In genomic region chr7:45638623-45639401, GRCm38 (mm10) we compare ENCODE assay signal across 8 mouse cellular contexts. TPM values are rescaled to one million over a fixed set of nuclear protein-coding genes. Genes with fewer than 3 reads are reported as not detected.
DNase-seq lines count a peak whose midpoint lies in the region; ATAC-seq lines count a peak whose summit lies in the region.

No protein-coding gene starts in this region.

- peaks cover 6% of the 10 kb centered on the region for H3K36me3 ChIP-seq in hindbrain, embryonic 15.5 days
- H3K36me3 ChIP-seq in lung, embryonic 16.5 days (ENCODE audit: control insufficient read depth, insufficient read depth, low read length), result peaks cover 9% of the 10 kb centered on the region

- peak overlapping the region; percentile 41 for H3K9ac ChIP-seq in hindbrain, embryonic 15.5 days
- peak overlapping the region; percentile 46 for H3K9ac ChIP-seq in lung, embryonic 16.5 days (ENCODE audit: low read length)

- DNase-seq in WW6 (ENCODE audit: low read depth, low spot score), result peak; percentile 94
- DNase-seq in cerebellum, postnatal 36 days, result peak; percentile 99
- peak; percentile 97 for DNase-seq in gastrocnemius, adult 18-20 months (ENCODE audit: low spot score)
- DNase-seq in layer of hippocampus, postnatal 25 days (ENCODE audit: extremely low spot score in 1 of 2, low spot score in 1 of 2), result peak; percentile 74 to 81
- DNase-seq in retina, postnatal 7 days (ENCODE audit: low read depth, low spot score), result peak; percentile 95

- no peaks in the 10 kb centered on the region for H3K27me3 ChIP-seq in hindbrain, embryonic 15.5 days
- H3K27me3 ChIP-seq in lung, embryonic 16.5 days (ENCODE audit: control insufficient read depth, insufficient read depth, low read depth, low read length), result no peaks in the 10 kb centered on the region

- peak overlapping the region; percentile 37 for H3K4me3 ChIP-seq in hindbrain, embryonic 15.5 days
- peak overlapping the region; percentile 40 for H3K4me3 ChIP-seq in lung, embryonic 16.5 days (ENCODE audit: low read length)

- H3K4me2 ChIP-seq in hindbrain, embryonic 15.5 days, result peak overlapping the region; percentile 69
- H3K4me2 ChIP-seq in lung, embryonic 16.5 days (ENCODE audit: low read depth, low read length), result peak overlapping the region; percentile 56

- peak; percentile 90 for ATAC-seq in hindbrain, embryonic 15.5 days (ENCODE audit: low FRiP score, low read depth)
- ATAC-seq in lung, embryonic 16.5 days (ENCODE audit: low read depth), result peak; percentile 83
- no peak for ATAC-seq in megakaryocyte progenitor cell, adult 5-6 weeks (replicated peaks; ENCODE audit: poor library complexity)

- peaks cover 26% of the 10 kb centered on the region for H3K4me1 ChIP-seq in hindbrain, embryonic 15.5 days (replicated peaks)
- H3K4me1 ChIP-seq in lung, embryonic 16.5 days (replicated peaks; ENCODE audit: control insufficient read depth, insufficient read depth, low read length), result peaks cover 64% of the 10 kb centered on the region

- peak overlapping the region; percentile 61 for H3K27ac ChIP-seq in hindbrain, embryonic 15.5 days (replicated peaks)
- H3K27ac ChIP-seq in lung, embryonic 16.5 days (ENCODE audit: low read length), result peak overlapping the region; percentile 36; the same call in 1 of the 2 replicates

- WGBS in hindbrain, embryonic 15.5 days, result 18% methylated on average over 29 of the region's 29 CpGs
- 20% methylated on average over 29 of the region's 29 CpGs for WGBS in lung, embryonic 16.5 days

- H3K9me3 ChIP-seq in hindbrain, embryonic 15.5 days, result no peaks in the 10 kb centered on the region
- H3K9me3 ChIP-seq in lung, embryonic 16.5 days (ENCODE audit: control insufficient read depth, low read length), result no peaks in the 10 kb centered on the region

RNA-seq across cellular contexts. Expression of gene Mamstr, which starts 1.0 kb away (rescaled TPM):
- total RNA-seq in gastrocnemius, adult 18-20 months (2021), result 10 to 100 TPM; 17.6 to 18.7 TPM
- polyA plus RNA-seq in hindbrain, embryonic 15.5 days (2015; fragmentation: Nextera tagmentation; extraction: Ambion mirVana), result 4.0 and 5.2 TPM in 2 replicates
- 1 to 10 TPM; 3.1 to 3.4 TPM for total RNA-seq in layer of hippocampus, postnatal 25 days (2021)
- polyA plus RNA-seq in lung, embryonic 16.5 days (2015; fragmentation: Nextera tagmentation; extraction: Ambion mirVana), result 10.6 and 11.5 TPM in 2 replicates
- total RNA-seq in megakaryocyte progenitor cell, adult 5-6 weeks (2015), result 0.64 TPM in 1 of 2 replicates, not detected in the other
- total RNA-seq in megakaryocyte progenitor cell, adult 5-6 weeks (2017), result 0.12 TPM in 1 of 2 replicates, not detected in the other

RNA-seq across cellular contexts. Expression of gene Rasip1, which starts 11.5 kb away (rescaled TPM):
- 1 to 10 TPM; 5.5 to 8.5 TPM for total RNA-seq in gastrocnemius, adult 18-20 months (2021)
- 20.2 and 24.3 TPM in 2 replicates for polyA plus RNA-seq in hindbrain, embryonic 15.5 days (2015; fragmentation: Nextera tagmentation; extraction: Ambion mirVana)
- total RNA-seq in layer of hippocampus, postnatal 25 days (2021), result 1 to 10 TPM; 6.1 to 6.5 TPM
- 16.1 and 16.4 TPM in 2 replicates for polyA plus RNA-seq in lung, embryonic 16.5 days (2015; fragmentation: Nextera tagmentation; extraction: Ambion mirVana)
- total RNA-seq in megakaryocyte progenitor cell, adult 5-6 weeks (2015), result 0.10 TPM in 1 of 2 replicates, not detected in the other
- total RNA-seq in megakaryocyte progenitor cell, adult 5-6 weeks (2017), result 0.08 TPM in 1 of 2 replicates, not detected in the other

RNA-seq across cellular contexts. Expression of gene Izumo1, which starts 17.2 kb away (rescaled TPM):
- not detected for total RNA-seq in gastrocnemius, adult 18-20 months (2021)
- 0.08 and 0.09 TPM in 2 replicates for polyA plus RNA-seq in hindbrain, embryonic 15.5 days (2015; fragmentation: Nextera tagmentation; extraction: Ambion mirVana)
- not detected for total RNA-seq in layer of hippocampus, postnatal 25 days (2021)
- polyA plus RNA-seq in lung, embryonic 16.5 days (2015; fragmentation: Nextera tagmentation; extraction: Ambion mirVana), result 0.16 and 0.21 TPM in 2 replicates
- 0.32 TPM in 1 of 2 replicates, not detected in the other for total RNA-seq in megakaryocyte progenitor cell, adult 5-6 weeks (2015)
- total RNA-seq in megakaryocyte progenitor cell, adult 5-6 weeks (2017), result 0.24 TPM in 1 of 2 replicates, not detected in the other

RNA-seq across cellular contexts. Expression of gene Fut1, which starts 21.7 kb away (rescaled TPM):
- not detected for total RNA-seq in gastrocnemius, adult 18-20 months (2021)
- not detected in 2 replicates for polyA plus RNA-seq in hindbrain, embryonic 15.5 days (2015; fragmentation: Nextera tagmentation; extraction: Ambion mirVana)
- total RNA-seq in layer of hippocampus, postnatal 25 days (2021), result not detected
- 0.26 and 0.70 TPM in 2 replicates for polyA plus RNA-seq in lung, embryonic 16.5 days (2015; fragmentation: Nextera tagmentation; extraction: Ambion mirVana)
- total RNA-seq in megakaryocyte progenitor cell, adult 5-6 weeks (2015), result not detected in 2 replicates
- not detected in 2 replicates for total RNA-seq in megakaryocyte progenitor cell, adult 5-6 weeks (2017)

RNA-seq across cellular contexts. Expression of gene Fgf21, which starts 23.5 kb away (rescaled TPM):
- total RNA-seq in gastrocnemius, adult 18-20 months (2021), result not detected
- not detected in 2 replicates for polyA plus RNA-seq in hindbrain, embryonic 15.5 days (2015; fragmentation: Nextera tagmentation; extraction: Ambion mirVana)
- not detected for total RNA-seq in layer of hippocampus, postnatal 25 days (2021)
- 0.16 and 0.91 TPM in 2 replicates for polyA plus RNA-seq in lung, embryonic 16.5 days (2015; fragmentation: Nextera tagmentation; extraction: Ambion mirVana)
- total RNA-seq in megakaryocyte progenitor cell, adult 5-6 weeks (2015), result not detected in 2 replicates
- not detected in 2 replicates for total RNA-seq in megakaryocyte progenitor cell, adult 5-6 weeks (2017)

Comparison
In these comparisons a context has a peak if more than half of its experiments do, and no peak if none do; other contexts are left out.
1. RNA of gene Mamstr, which starts 1.0 kb away (total RNA-seq): 17.6 to 18.7 TPM in gastrocnemius, adult 18-20 months; 3.1 to 3.4 TPM in layer of hippocampus, postnatal 25 days and 0.12 to 0.64 TPM in megakaryocyte progenitor cell, adult 5-6 weeks; every median in the first group is over 4 times any median in the second.
2. RNA of gene Rasip1, which starts 11.5 kb away (total RNA-seq): 5.5 to 8.5 TPM in gastrocnemius, adult 18-20 months and 6.1 to 6.5 TPM in layer of hippocampus, postnatal 25 days; 0.08 to 0.10 TPM in megakaryocyte progenitor cell, adult 5-6 weeks; every median in the first group is over 4 times any median in the second.
3. Peak in every context shown above with its lines, with median percentiles within 50 percentile points of each other: DNase-seq.